Mouse (Mus musculus) spleen, postnatal 10 days (tissue): ENCODE data around the gene Tesk1.
"Not testable (repeated sequence)": the region's sequence is repeated elsewhere in the genome, so short reads cannot be mapped to it uniquely, and the experiment has no call there.

Experiments used
- DNase-seq, 2 experiments: peaks; one replicate each; pipeline ENCODE4 v3.0.0; 2021 to 2022; ENCODE audit warnings: low spot score in 2 of 2

Gene Tesk1

GRCm38 (mm10) chr4:43453413-43453812, 11.7 kb downstream of the Tesk1 start:
- DNase-seq, result peak in 1 of 2 experiments; percentile 24

- DNase-seq, result peak in 1 of 2 experiments; percentile 53
Measured at GRCm38 (mm10) chr4:43454041-43454836, 12.5 kb downstream of the Tesk1 start, which contains the start of gene Cd72. Cd72 (minus strand) TSS chr4:43454628.

GRCm38 (mm10) chr4:43456470-43456869, 14.7 kb downstream of the Tesk1 start:
- DNase-seq, result peak in 1 of 2 experiments; percentile 61

- DNase-seq, result peak in 1 of 2 experiments; percentile 73
Measured at GRCm38 (mm10) chr4:43457124-43457523, 15.4 kb downstream of the Tesk1 start.

- DNase-seq, result no peak
Measured at GRCm38 (mm10) chr4:43463102-43463501, 21.4 kb downstream of the Tesk1 start.

- no peak for DNase-seq
Measured at GRCm38 (mm10) chr4:43465935-43466334, 24.2 kb downstream of the Tesk1 start.

GRCm38 (mm10) chr4:43466872-43467271, 25.1 kb downstream of the Tesk1 start:
- DNase-seq, result no peak

- no peak for DNase-seq
Measured at GRCm38 (mm10) chr4:43470301-43470700, 28.6 kb downstream of the Tesk1 start.

GRCm38 (mm10) chr4:43473636-43474035, 31.9 kb downstream of the Tesk1 start:
- no peak for DNase-seq

- peak in 1 of 2 experiments; percentile 57 for DNase-seq
Measured at GRCm38 (mm10) chr4:43476604-43477003, 34.9 kb downstream of the Tesk1 start.

GRCm38 (mm10) chr4:43477857-43478533, 36.3 kb downstream of the Tesk1 start:
- peak; percentile 74 to 90 for DNase-seq

GRCm38 (mm10) chr4:43478534-43478858, 36.8 kb downstream of the Tesk1 start:
- no peak for DNase-seq

- peak; percentile 65 to 90 for DNase-seq
Measured at GRCm38 (mm10) chr4:43478906-43479832, 37.4 kb downstream of the Tesk1 start.

GRCm38 (mm10) chr4:43480985-43481384, 39.2 kb downstream of the Tesk1 start:
- DNase-seq, result no peak

- no peak for DNase-seq
Measured at GRCm38 (mm10) chr4:43481894-43482456, 40.2 kb downstream of the Tesk1 start.

- no peak for DNase-seq
Measured at GRCm38 (mm10) chr4:43482591-43482990, 40.9 kb downstream of the Tesk1 start.

GRCm38 (mm10) chr4:43483535-43484091, 41.9 kb downstream of the Tesk1 start, which contains the start of gene Sit1:
Sit1 (minus strand) TSS chr4:43483734.
- DNase-seq, result peak in 1 of 2 experiments; percentile 41

GRCm38 (mm10) chr4:43485666-43486065, 43.9 kb downstream of the Tesk1 start:
- not testable (repeated sequence) for DNase-seq

- no peak for DNase-seq
Measured at GRCm38 (mm10) chr4:43489611-43490010, 47.9 kb downstream of the Tesk1 start.

GRCm38 (mm10) chr4:43490801-43491200, 49.1 kb downstream of the Tesk1 start:
- no peak for DNase-seq
